Mouse (Mus musculus): ENCODE results near the gene Lca5l.

The Lca5l gene

DNA sequence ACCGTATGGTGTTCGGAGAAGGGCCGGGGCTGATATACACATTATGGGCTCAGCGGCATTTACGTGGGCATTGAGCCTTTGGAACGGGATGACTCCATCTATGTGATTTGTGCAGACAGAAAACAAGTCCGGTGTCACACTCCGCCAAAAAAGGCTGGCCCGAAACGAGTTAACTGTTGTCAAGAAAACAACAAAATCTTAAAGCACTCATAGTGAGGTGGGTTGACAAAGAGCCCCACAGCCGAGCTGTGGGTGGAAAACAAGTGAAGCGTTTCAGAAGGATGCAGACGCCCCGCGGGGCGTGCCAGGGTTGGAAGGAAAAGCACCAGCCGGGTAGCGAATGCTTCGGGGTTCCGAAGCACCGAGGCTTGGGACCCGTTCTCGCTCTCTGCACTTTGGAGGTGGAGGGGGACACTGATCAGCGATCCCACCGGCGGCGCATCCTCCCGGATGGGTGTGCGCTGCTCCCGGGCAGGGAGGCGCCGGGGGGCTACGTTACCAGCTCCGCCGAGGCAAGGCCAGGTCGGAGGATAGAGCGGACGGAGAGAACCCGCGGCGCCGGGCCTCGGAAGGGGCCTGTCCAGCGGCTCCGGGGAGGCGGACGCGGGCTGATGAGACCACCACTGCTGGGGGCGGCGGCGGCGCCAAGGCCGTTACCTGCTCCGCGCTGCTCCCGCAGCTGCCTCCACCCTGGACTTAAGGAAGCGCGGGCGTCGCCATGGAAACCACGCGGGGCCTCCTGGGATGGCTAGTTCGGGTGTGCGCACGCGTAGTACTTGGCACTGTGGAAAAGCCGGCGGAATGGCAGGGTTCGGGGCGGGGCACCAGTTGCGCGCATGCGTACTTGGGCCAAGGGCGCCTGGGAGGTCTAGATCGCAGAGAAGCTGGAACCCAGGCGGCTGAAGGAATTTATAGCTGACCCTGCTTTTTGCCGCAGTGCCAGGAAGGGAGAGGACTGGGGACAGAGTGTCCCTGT lies at the start of gene Lca5l:
TSS of gene Lca5l (minus strand) at position 741 of the 976 bp plus-strand sequence.
- DNase-seq (ENCODE audit: extremely low spot score, low read depth, low spot score) = peak; percentile 95

DNA sequence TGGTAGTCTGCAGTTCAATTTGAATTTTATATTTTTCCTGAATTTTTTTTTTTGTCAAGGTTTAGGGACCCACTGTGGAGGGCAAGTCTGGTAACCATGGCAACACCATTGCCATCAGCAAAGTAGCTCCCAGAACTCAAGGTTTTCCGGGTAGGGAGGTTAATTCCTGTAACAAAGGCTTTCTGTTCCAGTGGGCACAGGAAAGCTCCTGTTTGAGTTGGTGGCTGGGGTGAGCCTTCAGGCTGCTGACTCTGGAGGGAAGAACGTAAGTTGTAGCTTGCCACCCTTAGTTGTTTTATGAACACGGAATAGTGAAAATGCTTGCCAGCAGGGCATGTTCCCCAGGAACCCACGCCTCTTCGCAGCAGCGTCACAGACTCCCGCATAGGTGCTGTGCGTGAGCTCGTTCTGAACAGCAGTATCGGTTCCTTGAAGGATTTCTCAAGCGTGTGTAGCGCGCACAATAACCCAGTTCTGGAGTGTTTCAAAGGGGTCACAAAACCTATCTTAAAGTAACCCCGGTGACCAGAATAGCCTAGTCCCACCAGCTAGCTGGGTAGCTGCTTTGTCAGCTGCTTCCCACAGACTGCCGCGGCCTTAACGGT lies 43.4 kb upstream of the Lca5l start, which contains the start of gene B3galt5:
TSS of gene B3galt5 (plus strand) at position 436 of the 605 bp plus-strand sequence.
- no peak for DNase-seq (ENCODE audit: extremely low spot score, low read depth, low spot score)

DNA sequence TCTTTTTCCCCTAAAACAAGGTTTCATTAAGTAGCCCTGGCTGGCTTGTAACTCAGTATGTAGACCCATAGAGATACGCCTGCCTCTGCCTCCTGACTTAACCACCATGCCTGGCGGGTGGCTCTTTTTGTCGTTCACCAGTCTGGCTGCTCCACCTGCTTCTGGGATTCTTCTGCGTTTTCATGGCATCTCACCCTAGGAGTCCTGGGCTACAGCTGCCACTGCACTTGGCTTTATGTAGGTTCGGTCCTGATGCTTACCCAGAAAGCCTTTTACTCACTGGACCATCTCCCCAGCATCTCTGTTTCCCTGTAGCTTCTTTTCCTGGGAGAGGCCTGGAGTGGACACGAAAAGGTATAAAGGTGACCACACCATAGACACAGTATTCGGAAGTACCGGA lies 41.9 kb upstream of the Lca5l start:
- no peak for DNase-seq (ENCODE audit: extremely low spot score, low read depth, low spot score)

DNA sequence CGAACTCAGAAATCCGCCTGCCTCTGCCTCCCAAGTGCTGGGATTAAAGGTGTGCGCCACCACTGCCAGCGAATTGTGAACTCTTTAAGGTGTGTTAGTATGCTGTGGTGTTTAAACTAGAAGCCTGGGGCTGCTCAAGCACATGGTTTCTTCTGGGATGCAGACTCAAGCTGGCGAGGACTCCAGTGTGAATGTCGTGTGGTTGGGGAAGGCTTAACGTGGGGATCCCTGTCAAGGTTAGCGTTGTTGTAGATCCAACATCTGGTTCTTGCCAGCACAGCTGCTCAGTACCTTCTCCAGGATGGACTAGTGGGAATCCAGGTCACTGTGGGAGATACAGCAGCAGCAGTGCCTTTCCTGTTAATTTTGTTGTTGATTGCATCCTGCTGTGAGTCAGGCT lies 39.9 kb upstream of the Lca5l start:
- DNase-seq (ENCODE audit: extremely low spot score, low read depth, low spot score) = no peak

DNA sequence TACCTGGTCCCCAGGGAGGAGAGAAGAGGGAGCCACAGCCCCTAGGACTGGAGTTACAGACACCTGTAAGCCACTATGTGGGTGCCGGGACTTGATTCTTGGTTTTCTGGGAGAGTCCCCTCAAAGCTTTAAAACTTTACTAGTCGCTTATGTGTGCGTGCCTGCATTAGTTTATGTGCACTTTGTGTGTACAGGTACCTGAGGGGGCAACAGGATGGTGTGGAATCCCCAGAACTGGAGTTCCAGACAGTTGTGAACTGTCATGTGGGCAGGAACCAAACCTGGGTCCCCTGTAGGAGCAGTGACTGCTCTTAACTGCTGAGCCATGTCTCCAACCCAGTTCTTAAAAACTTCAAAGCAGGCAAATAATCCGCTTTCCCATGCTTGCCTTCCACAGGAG lies 39.2 kb upstream of the Lca5l start:
- no peak for DNase-seq (ENCODE audit: extremely low spot score, low read depth, low spot score)

DNA sequence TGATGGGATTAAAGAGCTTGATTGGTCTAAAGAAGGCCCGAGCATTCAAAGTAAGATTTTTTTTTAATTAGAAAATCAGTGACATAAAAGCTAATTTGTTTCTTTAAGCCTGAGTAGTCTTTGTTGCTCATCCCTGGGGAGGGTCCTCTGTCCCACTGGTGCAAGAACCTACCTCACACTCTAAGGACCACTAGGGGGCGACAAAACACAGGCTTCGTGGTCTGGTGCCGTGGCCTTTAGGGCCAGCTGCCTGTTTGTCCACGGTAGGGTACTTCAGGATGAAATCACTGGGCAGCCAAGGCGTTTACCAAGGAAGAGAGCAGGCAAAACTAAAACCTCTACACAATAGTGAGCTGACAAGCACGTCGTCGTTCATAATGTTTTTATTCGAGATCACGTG lies 38.3 kb upstream of the Lca5l start:
- DNase-seq (ENCODE audit: extremely low spot score, low read depth, low spot score) = peak; percentile 66

DNA sequence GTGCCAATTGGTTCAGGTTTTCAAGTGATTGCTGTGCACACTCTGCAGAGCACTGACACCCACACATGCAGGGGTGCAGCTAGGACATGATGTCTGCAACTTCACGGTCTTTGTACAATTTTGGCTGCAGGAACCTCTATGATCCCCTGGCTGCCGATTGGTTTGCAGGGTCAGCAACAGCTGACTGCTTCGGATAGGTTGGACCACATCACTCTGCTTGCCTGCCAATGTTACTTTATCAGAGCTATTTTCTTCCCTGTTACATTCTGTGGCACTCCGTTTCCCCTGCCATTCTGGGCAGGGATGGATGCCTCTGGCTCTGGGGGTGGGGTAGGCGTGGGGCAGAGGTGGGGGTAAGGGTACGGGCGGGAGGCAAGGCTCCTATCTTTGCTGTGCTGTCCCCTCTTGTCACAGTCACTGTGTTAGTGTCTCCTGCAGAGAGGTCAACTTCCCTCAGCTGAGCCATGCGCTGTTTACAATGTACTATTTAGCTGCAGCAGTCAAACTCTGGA lies 37.0 kb upstream of the Lca5l start:
- DNase-seq (ENCODE audit: extremely low spot score, low read depth, low spot score) = no peak

DNA sequence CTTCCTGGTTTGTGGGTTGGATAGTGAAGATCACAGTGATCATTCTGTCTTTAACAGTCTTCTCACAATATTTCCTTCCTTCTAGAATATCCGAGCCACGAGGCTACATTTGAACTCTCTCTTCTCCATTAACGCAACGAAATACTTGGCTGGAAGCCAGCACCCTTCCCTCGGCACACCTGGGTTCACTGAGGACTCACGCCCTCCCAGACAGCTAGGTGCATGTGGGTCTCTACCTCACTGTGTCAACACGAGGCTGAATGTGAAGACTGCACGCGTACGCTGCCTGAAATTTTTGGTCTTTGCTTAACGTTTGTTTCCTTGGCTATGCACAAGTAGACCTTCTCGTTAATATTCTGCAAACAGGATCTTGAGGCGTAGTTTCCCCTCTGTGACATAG lies 36.4 kb upstream of the Lca5l start:
- no peak for DNase-seq (ENCODE audit: extremely low spot score, low read depth, low spot score)

DNA sequence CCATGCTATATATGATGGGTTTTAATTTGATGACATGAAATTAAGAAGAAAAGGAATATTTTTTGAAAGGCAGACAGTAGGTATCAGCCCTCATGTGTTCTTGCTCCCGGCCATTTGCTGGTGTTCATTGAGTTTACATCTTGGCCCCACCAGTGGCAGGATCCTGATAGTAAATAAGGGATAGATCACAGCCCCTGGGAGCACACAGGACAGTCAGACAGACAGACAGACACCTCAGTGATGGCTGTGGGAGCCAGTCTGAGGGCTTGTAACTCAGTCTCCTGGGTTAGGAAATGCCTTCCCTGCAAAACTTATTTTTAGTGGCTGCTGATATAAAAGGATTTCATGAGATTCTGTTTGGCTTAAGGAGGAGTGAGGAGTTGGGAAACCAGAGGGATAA lies 30.4 kb upstream of the Lca5l start:
- DNase-seq (ENCODE audit: extremely low spot score, low read depth, low spot score) = no peak

DNA sequence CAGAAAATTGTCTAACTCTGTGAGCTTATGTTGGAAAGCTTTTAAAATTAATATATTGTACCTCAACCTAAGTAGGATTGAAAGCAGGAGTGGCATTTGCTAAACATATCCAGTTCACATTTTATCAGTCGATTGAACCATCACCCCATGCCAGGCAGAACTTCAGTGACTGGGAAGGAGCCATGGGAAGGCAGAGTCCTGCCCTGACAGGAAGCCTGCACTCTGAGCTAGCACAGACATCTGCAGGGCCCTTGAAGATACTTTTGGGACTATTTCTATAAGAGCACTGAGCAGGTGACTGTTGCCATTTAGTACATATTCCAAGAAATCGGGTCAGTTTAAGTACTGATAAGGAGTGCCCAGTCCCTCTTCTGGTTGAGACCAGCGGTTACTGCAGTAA lies 29.9 kb upstream of the Lca5l start:
- DNase-seq (ENCODE audit: extremely low spot score, low read depth, low spot score) = no peak

DNA sequence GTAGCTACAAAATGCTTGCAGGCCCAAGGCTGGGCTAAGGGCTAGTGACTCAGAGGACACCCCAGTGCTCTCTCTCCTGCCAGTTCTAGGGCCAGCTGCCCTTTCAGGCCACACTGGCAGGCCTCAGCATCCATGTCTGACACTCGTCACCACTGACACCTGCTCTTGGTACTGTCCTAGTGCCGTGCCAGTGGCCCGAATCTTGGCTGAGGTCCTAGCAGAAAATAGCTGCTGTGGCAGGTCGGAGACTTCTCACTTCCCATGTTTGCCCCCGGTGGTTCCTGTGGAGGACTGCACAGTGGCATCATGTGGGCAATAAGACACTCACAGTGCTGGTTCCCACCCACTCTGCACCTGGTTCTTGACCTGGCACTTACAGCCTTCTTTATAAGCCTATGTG lies 29.4 kb upstream of the Lca5l start:
- no peak for DNase-seq (ENCODE audit: extremely low spot score, low read depth, low spot score)

DNA sequence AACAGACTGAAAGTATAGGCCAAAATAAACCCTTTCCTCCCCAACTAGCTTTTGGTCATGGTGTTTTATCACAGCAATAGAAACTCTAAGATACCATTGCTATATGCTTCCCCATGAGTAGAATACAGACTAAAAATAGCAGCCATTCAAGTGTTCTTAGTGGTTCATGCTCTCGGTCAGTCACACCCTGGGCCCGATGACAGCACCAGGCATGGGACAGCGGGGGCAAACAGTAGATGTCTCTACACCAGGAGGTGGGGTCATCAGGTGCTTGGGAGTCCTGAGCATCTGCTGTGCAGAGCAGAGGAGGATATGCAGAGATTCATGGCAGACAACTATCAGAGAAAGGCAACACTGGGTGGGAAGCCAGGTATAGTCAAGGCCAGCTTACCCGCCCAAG lies 21.0 kb upstream of the Lca5l start:
- no peak for DNase-seq (ENCODE audit: extremely low spot score, low read depth, low spot score)

DNA sequence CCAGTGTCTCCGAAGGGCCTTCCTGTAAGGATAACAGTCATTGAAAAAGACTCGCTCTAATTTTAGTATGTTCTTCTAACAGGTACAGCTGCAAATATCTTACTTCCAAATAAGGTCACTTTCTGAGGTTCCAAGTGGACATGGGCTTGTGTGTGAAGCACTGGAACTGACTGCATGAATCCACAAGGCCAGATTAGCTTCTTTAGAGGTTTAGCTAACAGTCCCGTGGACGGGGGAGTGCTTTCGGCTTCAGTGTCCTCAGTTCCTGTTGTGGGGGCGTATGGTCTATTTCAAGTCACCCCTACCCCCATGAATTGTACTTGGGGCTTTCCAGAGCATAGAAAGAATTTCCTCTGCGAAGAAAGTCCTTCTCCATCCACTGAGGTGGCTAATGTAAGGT lies 18.8 kb upstream of the Lca5l start:
- DNase-seq (ENCODE audit: extremely low spot score, low read depth, low spot score) = no peak

DNA sequence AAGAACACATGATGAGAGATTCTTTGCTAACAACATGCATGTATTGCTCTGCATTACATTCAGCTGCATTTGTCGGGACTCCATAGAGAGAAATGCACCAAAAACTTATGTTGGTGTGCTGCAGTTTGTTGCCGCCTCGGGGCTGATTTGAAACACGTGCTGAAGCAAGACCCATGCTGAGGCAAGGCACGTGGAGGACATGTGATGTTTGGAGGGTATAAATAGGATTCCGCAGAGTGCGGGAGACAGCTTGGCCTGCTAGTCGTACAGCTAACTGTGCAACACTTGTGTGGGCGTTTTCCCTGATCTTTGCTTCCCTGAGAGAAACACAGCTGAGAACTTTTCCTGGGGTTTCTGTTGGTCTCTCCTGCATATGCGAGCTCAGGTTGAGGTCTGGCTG lies 17.7 kb upstream of the Lca5l start:
- no peak for DNase-seq (ENCODE audit: extremely low spot score, low read depth, low spot score)

DNA sequence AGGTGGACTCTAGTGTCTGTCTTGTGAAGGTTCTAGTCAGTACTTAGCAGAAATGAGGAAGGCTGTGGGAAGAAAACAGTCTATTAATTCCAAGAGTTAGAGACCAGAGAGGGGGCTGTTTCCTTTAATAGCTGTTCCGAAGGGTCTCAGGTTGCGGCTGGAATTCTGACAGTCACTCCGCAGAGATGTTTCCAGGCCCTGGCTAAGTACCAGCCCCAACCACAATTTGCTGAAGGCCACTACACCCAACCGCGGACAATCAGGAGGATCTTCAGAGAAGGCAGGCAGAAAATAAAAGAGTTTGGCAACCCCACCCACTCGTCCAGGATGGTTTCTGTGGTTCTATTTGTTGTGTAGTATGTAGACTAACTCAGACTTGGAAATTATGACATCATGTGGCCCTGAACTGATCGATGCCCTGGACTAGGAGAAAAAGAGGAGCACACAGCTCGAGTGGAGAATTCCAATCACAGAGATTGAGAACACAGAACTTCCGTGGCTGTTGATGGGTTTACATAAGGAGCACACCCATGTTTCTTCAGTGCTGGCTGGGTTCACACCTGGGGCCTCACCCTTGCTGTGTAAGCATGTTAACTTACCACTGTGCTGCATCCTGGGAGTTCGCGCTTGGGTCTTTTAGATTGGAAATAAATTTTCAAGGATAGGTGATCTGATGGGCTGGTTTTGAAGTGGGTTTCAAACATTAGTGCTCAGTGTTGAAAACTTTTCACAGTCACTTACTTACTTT lies 9.6 kb upstream of the Lca5l start:
- DNase-seq (ENCODE audit: extremely low spot score, low read depth, low spot score) = no peak

DNA sequence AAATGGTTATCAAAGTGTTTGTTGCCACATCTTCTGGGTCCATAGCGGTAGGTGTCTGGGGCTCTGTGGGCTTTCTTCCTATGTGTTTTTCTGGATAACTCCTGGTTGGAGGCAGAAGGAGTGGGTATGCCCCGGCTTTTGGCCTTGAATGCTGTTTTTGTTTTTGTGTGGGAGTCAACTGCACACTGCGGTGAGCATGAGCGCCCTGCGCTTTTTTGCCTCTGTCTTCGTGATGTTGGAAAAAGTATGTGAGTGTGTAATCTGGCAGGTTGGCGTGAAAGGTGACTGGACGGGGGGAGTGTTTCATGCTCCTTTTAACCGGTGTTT lies 8.6 kb upstream of the Lca5l start:
- DNase-seq (ENCODE audit: extremely low spot score, low read depth, low spot score) = no peak

DNA sequence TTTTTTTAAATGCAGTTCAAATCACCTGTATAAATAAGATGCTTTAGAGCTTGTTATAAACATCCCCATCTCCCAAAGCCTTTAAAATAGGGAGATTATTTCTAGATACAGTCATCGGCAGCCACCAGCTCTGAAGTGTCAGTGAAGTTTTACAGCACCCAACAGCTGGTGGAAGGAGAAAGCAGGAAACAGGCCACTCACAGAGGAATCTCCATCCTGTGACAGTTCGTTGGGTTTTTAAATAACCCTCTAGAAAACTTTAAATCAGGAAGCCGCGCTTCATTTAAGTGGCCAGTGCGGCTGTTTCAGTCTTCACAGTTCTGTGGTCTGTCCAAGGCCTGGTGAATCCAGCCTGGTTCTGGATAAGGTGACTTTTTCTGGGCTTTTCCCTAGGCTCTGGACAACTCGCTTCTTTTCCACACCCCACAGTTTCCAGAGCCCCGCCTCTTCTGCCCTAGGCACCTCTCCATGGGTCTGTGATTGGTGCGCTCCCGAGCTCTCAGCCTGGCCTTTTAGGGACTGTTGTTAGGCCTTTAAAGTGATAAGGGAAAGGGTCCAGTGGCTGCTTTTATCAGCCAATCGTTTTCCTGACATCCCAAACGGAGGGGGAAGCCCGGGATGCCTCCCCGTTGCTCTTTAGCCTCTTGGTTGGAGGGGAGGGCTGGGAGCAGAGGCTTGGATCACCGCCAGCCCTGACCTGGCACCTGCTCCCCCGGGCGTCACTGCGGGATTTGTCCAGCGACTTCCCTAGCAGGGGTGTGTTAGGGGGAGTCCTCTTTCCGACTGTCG lies 8.0 kb upstream of the Lca5l start, which contains the start of gene Sh3bgr:
TSS of gene Sh3bgr (plus strand) at position 538 of the 789 bp plus-strand sequence.
- no peak for DNase-seq (ENCODE audit: extremely low spot score, low read depth, low spot score)

DNA sequence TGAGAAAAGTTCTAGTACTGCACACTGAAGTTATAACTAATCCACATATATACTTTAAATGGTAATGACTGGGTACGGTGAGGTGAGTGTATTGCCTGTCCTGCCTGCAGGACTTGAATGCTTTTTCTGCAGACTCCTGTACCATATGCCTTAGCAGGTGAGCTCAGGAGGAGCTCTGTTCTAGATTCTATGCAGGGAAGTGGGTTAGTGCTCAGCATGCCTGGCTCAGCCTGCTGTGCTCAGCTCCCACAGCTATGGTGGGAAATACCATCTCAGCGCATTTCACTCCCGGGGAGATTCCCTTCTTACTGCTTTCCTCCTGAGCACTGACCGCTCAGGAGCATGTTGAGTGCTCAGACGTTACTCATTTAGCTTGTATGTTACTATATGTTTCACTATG lies 4.5 kb downstream of the Lca5l start:
- no peak for DNase-seq (ENCODE audit: extremely low spot score, low read depth, low spot score)

DNA sequence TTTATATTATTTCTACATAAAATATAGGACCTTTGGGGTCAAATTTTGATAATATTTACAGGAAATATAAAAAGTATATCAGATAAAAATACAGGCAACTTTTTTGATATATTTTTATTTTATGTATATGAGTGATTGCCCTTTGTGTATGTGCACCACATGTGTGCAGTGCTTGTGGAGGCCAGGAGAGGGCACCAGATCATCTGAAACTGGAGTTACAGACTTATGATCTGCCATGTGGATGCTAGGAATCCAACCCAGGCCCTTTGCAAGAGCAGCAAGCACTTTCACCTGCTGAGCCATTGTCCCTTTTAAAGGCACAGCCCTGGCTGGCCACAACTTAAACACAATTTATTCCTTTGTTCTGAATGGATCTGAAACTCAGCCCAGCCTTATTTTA lies 12.9 kb downstream of the Lca5l start:
- DNase-seq (ENCODE audit: extremely low spot score, low read depth, low spot score) = no peak

DNA sequence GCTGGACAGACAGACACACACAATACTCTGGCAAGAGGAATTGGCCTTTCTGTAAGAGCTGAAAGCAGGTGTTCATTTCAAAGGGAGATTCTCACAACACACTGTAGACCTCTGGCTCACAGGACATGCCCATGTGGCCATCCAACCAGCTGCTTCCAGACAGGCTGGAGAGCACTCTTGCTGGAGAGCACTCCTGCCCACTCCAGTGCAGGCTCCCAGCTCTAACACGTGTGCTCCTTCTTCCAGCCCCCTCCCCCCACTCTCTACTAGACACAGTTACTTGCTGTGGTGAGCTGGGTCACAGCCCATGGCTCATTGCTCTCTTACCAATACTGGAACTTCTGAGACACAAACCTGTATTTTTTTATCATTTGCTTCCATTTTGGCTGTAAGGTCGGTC lies 16.7 kb downstream of the Lca5l start:
- DNase-seq (ENCODE audit: extremely low spot score, low read depth, low spot score) = no peak

DNA sequence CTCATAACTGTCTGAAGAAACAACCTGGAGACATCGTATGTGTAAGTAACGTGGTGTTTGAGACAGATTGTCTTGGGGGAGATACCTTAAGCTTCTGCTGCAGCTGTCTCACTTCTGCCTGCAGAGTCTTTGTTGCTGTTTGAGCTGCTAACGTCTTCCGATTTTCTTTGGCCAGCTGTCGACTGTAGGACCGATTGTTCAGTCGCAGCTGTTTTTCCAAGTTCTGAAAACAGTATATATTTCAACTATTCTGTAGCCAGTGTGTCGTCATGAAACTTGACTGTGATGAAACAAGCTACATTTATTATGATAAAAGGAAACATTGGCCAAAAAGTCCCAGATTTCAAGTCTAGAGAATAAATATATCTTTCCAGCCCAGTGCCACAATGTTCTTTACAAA lies 18.4 kb downstream of the Lca5l start:
- DNase-seq (ENCODE audit: extremely low spot score, low read depth, low spot score) = no peak
